Mouse (Mus musculus): Measurements from ENCODE around the gene App. TPM values are rescaled to one million over a fixed set of nuclear protein-coding genes. Genes with fewer than 3 reads are reported as not detected.

App gene
- polyA plus RNA-seq, 1 experiment: 390 TPM

GRCm38 (mm10) chr16:85072624-85073023 is 100.9 kb downstream of the App start:
- Histone ChIP-seq H3K4me1 (ENCODE audit: control insufficient read depth, insufficient read depth, low read length) (peaks cover 28% of the 10 kb centered on the region), H3K4me3 (ENCODE audit: insufficient read depth, low read length) (peak overlapping the region; percentile 41), H3K27ac (ENCODE audit: insufficient read depth, low read depth, low read length) (peak overlapping the region; percentile 84)
- no peak for TF ChIP-seq POLR2A (IDR thresholded peaks at IDR 0.05; ENCODE audit: borderline replicate concordance, low read depth, low read length)
- no peak for TF ChIP-seq CTCF (IDR thresholded peaks at IDR 0.05; ENCODE audit: low read depth, low read length)

- H3K27ac ChIP-seq (ENCODE audit: insufficient read depth, low read depth, low read length): peak overlapping the region; percentile 84
- no peak for TF ChIP-seq CTCF (IDR thresholded peaks at IDR 0.05; ENCODE audit: low read depth, low read length)
- no peak for TF ChIP-seq POLR2A (IDR thresholded peaks at IDR 0.05; ENCODE audit: borderline replicate concordance, low read depth, low read length)
Observed at GRCm38 (mm10) chr16:85071791-85072190, 101.8 kb downstream of the App start.

GRCm38 (mm10) chr16:85071248-85071647 is 102.3 kb downstream of the App start:
- H3K4me3 ChIP-seq (ENCODE audit: insufficient read depth, low read length): peak overlapping the region; percentile 31
- peak overlapping the region; percentile 84 for H3K27ac ChIP-seq (ENCODE audit: insufficient read depth, low read depth, low read length)
- H3K4me1 ChIP-seq (ENCODE audit: control insufficient read depth, insufficient read depth, low read length): peaks cover 28% of the 10 kb centered on the region
- TF ChIP-seq CTCF (IDR thresholded peaks at IDR 0.05; ENCODE audit: low read depth, low read length): no peak
- TF ChIP-seq POLR2A (IDR thresholded peaks at IDR 0.05; ENCODE audit: borderline replicate concordance, low read depth, low read length): no peak

More at GRCm38 (mm10) chr16:85071791-85072190, 101.8 kb downstream of the App start:
- peak overlapping the region; percentile 31 for H3K4me3 ChIP-seq (ENCODE audit: insufficient read depth, low read length)
- H3K4me1 ChIP-seq (ENCODE audit: control insufficient read depth, insufficient read depth, low read length): peaks cover 28% of the 10 kb centered on the region

- no peak overlapping the region for H3K27ac ChIP-seq (ENCODE audit: insufficient read depth, low read depth, low read length)
- no peak overlapping the region for H3K4me3 ChIP-seq (ENCODE audit: insufficient read depth, low read length)
- H3K4me1 ChIP-seq (ENCODE audit: control insufficient read depth, insufficient read depth, low read length): peaks cover 28% of the 10 kb centered on the region
- TF ChIP-seq POLR2A (IDR thresholded peaks at IDR 0.05; ENCODE audit: borderline replicate concordance, low read depth, low read length) (no peak), CTCF (IDR thresholded peaks at IDR 0.05; ENCODE audit: low read depth, low read length) (no peak)
Observed at GRCm38 (mm10) chr16:85067254-85067893, 106.2 kb downstream of the App start.

- no peak overlapping the region for H3K4me3 ChIP-seq (ENCODE audit: insufficient read depth, low read length)
- H3K27ac ChIP-seq (ENCODE audit: insufficient read depth, low read depth, low read length): no peak overlapping the region
- H3K4me1 ChIP-seq (ENCODE audit: control insufficient read depth, insufficient read depth, low read length): peaks cover 23% of the 10 kb centered on the region
- TF ChIP-seq POLR2A (IDR thresholded peaks at IDR 0.05; ENCODE audit: borderline replicate concordance, low read depth, low read length) (no peak), CTCF (IDR thresholded peaks at IDR 0.05; ENCODE audit: low read depth, low read length) (no peak)
Observed at GRCm38 (mm10) chr16:85066227-85066626, 107.3 kb downstream of the App start.

- Histone ChIP-seq H3K4me1 (ENCODE audit: control insufficient read depth, insufficient read depth, low read length) (peaks cover 18% of the 10 kb centered on the region), H3K27ac (ENCODE audit: insufficient read depth, low read depth, low read length) (no peak overlapping the region), H3K4me3 (ENCODE audit: insufficient read depth, low read length) (no peak overlapping the region)
- TF ChIP-seq POLR2A (IDR thresholded peaks at IDR 0.05; ENCODE audit: borderline replicate concordance, low read depth, low read length) (no peak), CTCF (IDR thresholded peaks at IDR 0.05; ENCODE audit: low read depth, low read length) (no peak)
Observed at GRCm38 (mm10) chr16:85064800-85065199, 108.8 kb downstream of the App start.

GRCm38 (mm10) chr16:85062732-85063131 is 110.8 kb downstream of the App start:
- Histone ChIP-seq H3K4me1 (ENCODE audit: control insufficient read depth, insufficient read depth, low read length) (peaks cover 13% of the 10 kb centered on the region), H3K27ac (ENCODE audit: insufficient read depth, low read depth, low read length) (no peak overlapping the region), H3K4me3 (ENCODE audit: insufficient read depth, low read length) (no peak overlapping the region)
- TF ChIP-seq POLR2A (IDR thresholded peaks at IDR 0.05; ENCODE audit: borderline replicate concordance, low read depth, low read length) (no peak), CTCF (IDR thresholded peaks at IDR 0.05; ENCODE audit: low read depth, low read length) (no peak)

- no peak for TF ChIP-seq CTCF (IDR thresholded peaks at IDR 0.05; ENCODE audit: low read depth, low read length)
- H3K4me3 ChIP-seq (ENCODE audit: insufficient read depth, low read length): no peak overlapping the region
Observed at GRCm38 (mm10) chr16:85061725-85062124, 111.8 kb downstream of the App start.

GRCm38 (mm10) chr16:85058138-85058537 is 115.4 kb downstream of the App start:
- TF ChIP-seq CTCF (IDR thresholded peaks at IDR 0.05; ENCODE audit: low read depth, low read length) (no peak), POLR2A (IDR thresholded peaks at IDR 0.05; ENCODE audit: borderline replicate concordance, low read depth, low read length) (no peak)
- no peak overlapping the region for H3K27ac ChIP-seq (ENCODE audit: insufficient read depth, low read depth, low read length)
- H3K4me1 ChIP-seq (ENCODE audit: control insufficient read depth, insufficient read depth, low read length): peaks cover 14% of the 10 kb centered on the region
- H3K4me3 ChIP-seq (ENCODE audit: insufficient read depth, low read length): no peak overlapping the region

More at GRCm38 (mm10) chr16:85061725-85062124, 111.8 kb downstream of the App start:
- Histone ChIP-seq H3K27ac (ENCODE audit: insufficient read depth, low read depth, low read length) (no peak overlapping the region), H3K4me1 (ENCODE audit: control insufficient read depth, insufficient read depth, low read length) (peaks cover 19% of the 10 kb centered on the region)

GRCm38 (mm10) chr16:85056212-85056611 is 117.4 kb downstream of the App start:
- Histone ChIP-seq H3K4me1 (ENCODE audit: control insufficient read depth, insufficient read depth, low read length) (peaks cover 10% of the 10 kb centered on the region), H3K4me3 (ENCODE audit: insufficient read depth, low read length) (no peak overlapping the region), H3K27ac (ENCODE audit: insufficient read depth, low read depth, low read length) (no peak overlapping the region)
- no peak for TF ChIP-seq CTCF (IDR thresholded peaks at IDR 0.05; ENCODE audit: low read depth, low read length)
- TF ChIP-seq POLR2A (IDR thresholded peaks at IDR 0.05; ENCODE audit: borderline replicate concordance, low read depth, low read length): no peak

Measured in bone marrow macrophage, adult 2 months (primary cell).